Mouse (Mus musculus) testis, adult 2 months (tissue): ENCODE data around the gene Cpm. TPM values are rescaled to one million over a fixed set of nuclear protein-coding genes. Genes with fewer than 3 reads are reported as not detected.
A peak's percentile ranks its signal among the peaks of the same experiment; 100 is the strongest.

Experiments used
- H3K27ac ChIP-seq: fragments of 200-500 bp; 2 replicates; pipeline ENCODE4 v1.5.1; 2012; ENCODE audit warnings: low read depth, low read length; ENCODE audit not compliant: control insufficient read depth, insufficient read depth
- H3K27me3 ChIP-seq: fragments of 200-500 bp; 2 replicates; pipeline ENCODE4 v1.6.1; 2012; ENCODE audit warnings: mild to moderate bottlenecking, low read length, moderate library complexity; ENCODE audit not compliant: control insufficient read depth, insufficient read depth
- H3K36me3 ChIP-seq: fragments of 200-500 bp; 2 replicates; pipeline ENCODE4 v1.6.1; 2012; ENCODE audit warnings: mild to moderate bottlenecking, low read length; ENCODE audit not compliant: control insufficient read depth, insufficient read depth
- H3K4me1 ChIP-seq: fragments of 200-500 bp; 2 replicates; pipeline ENCODE4 v1.6.1; 2012; ENCODE audit warnings: low read length; ENCODE audit not compliant: control insufficient read depth, insufficient read depth
- H3K4me3 ChIP-seq: fragments of 200-500 bp; 2 replicates; pipeline ENCODE4 v1.5.1; 2012; ENCODE audit warnings: low read depth, mild to moderate bottlenecking, low read length, moderate library complexity, mixed read lengths; ENCODE audit not compliant: control insufficient read depth
- CTCF ChIP-seq: fragments of 200-500 bp; IDR thresholded peaks from 2 replicates; pipeline ENCODE4 v1.5.1; 2012; ENCODE audit warnings: low read depth, mild to moderate bottlenecking, inconsistent platforms, low read length, moderate library complexity; ENCODE audit not compliant: control insufficient read depth, insufficient read depth, insufficient replicate concordance
- POLR2A ChIP-seq: fragments of 200-500 bp; IDR thresholded peaks from 2 replicates; pipeline ENCODE4 v1.6.1; 2012; ENCODE audit warnings: low read depth, mild to moderate bottlenecking, inconsistent platforms, low read length, moderate library complexity; ENCODE audit not compliant: control insufficient read depth
- polyA plus RNA-seq: library from polyadenylated mRNA; depleted of rRNA; stranded (reverse); fragments of >200 nt; gene quantifications from 2 replicates; pipeline ENCODE4 v1.2.3, GENCODE M21; 2012

Gene Cpm
- polyA plus RNA-seq, 1 experiment = 0.77 TPM

DNA sequence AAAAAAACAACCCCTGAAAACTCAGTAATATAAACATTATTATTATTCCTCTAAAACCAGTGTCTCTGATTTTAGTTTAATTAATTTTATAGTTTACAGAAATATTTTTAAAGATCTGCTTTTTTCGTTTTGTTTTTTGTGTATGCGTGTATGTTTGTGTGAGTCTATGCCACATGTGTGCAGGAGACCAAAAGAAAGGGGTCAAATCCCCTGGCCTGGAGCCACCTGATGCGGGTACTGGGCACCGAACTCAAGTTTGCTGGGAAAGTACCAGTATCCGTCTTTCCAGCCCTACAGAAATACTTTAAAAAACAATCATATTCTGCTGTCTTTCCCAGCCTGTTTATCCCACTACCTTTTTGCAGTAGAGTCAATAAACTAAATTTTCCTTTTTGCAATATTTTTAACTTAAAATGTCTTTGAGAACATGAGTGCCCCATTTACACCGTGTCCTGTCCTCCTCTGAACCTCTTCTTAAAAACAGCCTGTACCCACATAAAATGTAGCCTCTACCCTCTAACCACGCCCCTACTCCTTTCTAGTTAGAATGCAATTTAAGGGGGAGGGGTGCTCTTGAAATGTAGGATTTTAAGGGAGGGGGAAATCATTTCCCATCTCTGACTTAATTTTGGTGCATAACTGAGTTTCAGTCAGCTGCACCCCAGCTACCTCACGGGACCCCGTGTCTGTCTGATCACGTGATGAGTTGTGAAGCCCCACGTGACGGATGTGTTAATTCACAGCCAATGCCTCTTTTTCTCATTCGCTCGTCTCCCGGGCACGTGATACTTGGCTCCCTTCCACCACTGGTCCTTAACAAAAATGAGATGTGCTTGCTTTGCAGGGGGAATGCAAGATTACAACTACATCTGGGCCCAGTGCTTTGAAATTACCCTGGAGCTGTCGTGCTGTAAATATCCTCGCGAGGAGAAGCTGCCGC, 46.1 kb downstream of the Cpm start:
- no peak overlapping the region for H3K27ac ChIP-seq
- H3K27me3 ChIP-seq = no peaks in the 10 kb centered on the region
- H3K4me3 ChIP-seq = peak overlapping the region; percentile 28; the same call in 1 of the 2 replicates
- H3K4me1 ChIP-seq = peaks cover 6% of the 10 kb centered on the region; the same call in 1 of the 2 replicates
- TF ChIP-seq CTCF (no peak), POLR2A (no peak)
- H3K36me3 ChIP-seq = no peaks in the 10 kb centered on the region

DNA sequence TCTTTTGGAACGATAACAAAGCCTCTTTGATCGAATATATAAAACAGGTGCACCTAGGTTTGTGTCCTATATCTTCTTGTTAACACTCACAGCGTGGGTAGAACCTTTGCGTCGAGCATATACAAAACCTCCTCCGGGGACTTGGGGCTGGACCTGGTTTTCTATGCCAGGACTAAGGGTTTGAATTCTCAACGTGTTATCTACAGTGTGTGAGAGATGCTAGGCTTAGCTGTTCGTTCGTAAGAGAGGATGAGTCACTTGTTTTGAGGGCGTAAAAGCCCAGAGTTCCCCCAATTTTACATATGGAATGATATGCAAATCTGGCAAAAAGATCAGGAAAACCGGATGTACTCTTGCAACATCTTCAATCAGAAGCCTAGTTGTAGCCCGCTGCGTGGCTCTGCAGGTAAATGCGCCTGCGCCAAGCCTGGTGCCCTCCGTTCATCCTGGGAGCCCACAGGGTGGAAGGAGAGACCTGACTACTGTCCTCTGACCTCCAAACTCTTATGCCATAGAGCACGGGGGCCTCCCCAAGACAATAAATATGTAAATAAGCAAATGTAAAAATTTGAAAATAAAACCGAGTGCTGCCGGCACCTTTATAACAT, 46.8 kb downstream of the Cpm start:
- TF ChIP-seq POLR2A (no peak), CTCF (no peak)
- peaks cover 6% of the 10 kb centered on the region; the same call in 1 of the 2 replicates for H3K4me1 ChIP-seq
- no peaks in the 10 kb centered on the region for H3K27me3 ChIP-seq
- no peak overlapping the region for H3K27ac ChIP-seq
- peak overlapping the region; percentile 28 for H3K4me3 ChIP-seq
- H3K36me3 ChIP-seq = no peaks in the 10 kb centered on the region

DNA sequence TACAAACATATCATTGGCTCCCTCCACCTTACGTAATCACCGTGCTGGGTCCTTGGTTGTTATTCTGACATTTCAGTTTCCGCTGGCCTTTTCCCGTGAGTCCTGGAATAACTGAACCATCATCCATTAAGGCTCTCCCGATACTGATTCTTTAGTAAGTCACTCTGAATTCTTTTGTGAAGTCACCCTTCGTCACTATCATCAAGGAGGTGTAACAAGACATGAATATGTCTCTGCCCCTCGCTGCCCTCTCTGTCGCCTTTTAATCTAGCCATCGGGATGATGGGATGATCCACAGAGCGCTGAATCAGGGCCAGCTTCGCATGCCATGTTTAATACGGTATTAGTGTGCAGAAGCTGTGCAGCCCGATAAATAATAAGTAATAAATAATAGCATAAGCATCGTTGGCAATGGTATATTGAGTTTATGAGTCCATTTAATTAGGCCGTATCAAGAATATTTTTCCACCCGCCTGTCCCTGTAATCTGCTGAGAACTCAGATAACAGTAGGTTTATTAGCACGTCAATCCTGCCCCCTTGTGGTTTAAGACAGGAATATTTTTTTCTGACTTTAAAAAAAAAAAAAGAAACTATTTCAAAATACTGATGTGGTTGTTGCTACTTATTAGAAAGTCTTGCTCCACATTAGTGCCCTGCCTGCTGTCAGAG, 47.5 kb downstream of the Cpm start:
- H3K4me3 ChIP-seq = no peak overlapping the region; the same call in 1 of the 2 replicates
- TF ChIP-seq POLR2A = no peak
- no peak for TF ChIP-seq CTCF
- no peaks in the 10 kb centered on the region for H3K27me3 ChIP-seq
- H3K36me3 ChIP-seq = no peaks in the 10 kb centered on the region
- H3K27ac ChIP-seq = no peak overlapping the region
- peaks cover 6% of the 10 kb centered on the region; the same call in 1 of the 2 replicates for H3K4me1 ChIP-seq

DNA sequence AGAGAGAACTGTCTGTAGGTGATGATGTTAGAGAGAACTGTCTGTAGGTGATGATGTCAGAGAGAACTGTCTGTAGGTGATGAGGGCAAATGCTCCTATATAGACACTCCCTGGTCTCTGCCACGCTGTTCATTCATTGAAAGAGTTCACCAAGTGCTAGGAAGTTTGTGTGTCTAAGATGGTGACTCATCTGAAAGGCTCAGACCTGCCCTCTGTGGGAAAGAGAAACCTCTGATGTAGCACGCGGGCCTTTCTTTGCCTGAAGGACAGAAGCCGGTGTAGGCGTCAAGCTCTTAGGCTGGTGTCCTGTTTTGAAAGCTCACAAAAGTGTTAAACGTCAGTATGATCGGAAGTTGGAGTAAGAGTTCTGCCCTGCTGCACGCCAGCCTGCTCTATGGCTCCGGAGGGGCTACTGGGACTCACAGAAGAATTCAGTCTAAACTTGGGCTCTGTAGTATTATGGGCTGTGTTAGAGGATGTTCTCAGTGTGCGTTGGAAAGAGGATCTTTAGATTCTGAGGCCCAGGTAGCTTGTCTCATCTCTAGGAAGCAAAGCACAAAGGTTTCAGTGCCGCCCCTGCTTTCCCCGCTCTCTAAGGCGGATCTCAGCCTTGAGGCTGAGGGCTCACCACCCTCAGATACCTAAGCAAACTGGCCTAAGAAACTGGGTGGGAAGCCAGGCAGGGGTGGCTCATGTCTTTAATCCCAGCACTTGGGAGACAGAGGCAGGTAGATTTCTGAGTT, 48.4 kb downstream of the Cpm start:
- no peak for TF ChIP-seq POLR2A
- TF ChIP-seq CTCF = no peak
- Histone ChIP-seq H3K27ac (no peak overlapping the region), H3K4me1 (peaks cover 6% of the 10 kb centered on the region; the same call in 1 of the 2 replicates), H3K4me3 (no peak overlapping the region), H3K27me3 (no peaks in the 10 kb centered on the region), H3K36me3 (no peaks in the 10 kb centered on the region)

DNA sequence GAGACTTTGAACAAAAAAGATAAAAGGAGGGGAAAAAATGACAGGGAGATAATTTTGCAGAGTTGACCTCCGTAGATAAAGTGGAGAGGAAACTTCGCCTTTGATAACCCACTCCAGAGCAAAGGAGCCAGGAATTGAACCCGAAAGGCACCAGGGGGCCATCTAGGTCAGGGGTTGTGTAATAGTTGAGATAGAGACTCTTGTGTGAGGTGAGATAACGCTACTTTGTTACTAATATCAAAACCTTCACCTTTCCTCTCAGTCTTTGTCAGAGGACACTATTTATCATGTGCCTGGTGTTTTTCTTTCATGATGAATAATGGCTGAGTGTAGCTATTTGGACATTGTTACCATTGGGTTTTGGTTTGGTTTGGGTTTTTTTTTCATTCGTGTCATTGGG, 49.1 kb downstream of the Cpm start:
- H3K27me3 ChIP-seq = no peaks in the 10 kb centered on the region
- TF ChIP-seq POLR2A (no peak), CTCF (no peak)
- no peak overlapping the region for H3K4me3 ChIP-seq
- peaks cover 6% of the 10 kb centered on the region; the same call in 1 of the 2 replicates for H3K4me1 ChIP-seq
- H3K36me3 ChIP-seq = no peaks in the 10 kb centered on the region
- no peak overlapping the region for H3K27ac ChIP-seq

DNA sequence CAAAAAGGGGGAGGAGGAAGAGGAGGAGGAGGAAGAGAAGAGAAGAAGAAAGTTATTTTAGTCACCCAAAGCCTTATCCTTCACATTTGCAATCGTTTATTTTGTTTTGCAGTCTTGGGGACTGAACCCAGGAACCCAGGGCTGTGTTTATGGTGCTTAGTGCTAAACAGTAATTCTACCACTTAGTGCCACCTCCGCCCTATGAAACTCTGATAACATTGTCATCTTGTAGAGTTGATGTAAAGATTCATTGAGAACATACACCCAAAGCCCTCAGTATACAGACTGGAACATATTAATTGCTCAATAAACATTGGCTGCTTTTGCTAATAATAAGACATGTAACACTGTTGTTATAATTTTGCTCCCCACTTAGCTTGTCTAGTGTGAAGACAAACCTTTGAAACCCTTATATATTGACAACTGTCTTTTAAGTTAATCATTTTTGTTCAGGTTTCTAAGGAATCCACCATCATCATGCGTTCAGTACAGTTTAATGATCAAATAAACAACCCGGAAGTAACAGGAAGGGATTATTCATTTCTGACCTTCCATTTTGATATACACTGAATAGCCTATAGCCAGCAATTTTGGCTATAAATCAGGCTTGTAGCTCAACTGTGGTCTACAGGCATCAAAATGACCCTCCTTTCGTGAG, 49.9 kb downstream of the Cpm start:
- Histone ChIP-seq H3K27me3 (no peaks in the 10 kb centered on the region), H3K4me1 (peaks cover 9% of the 10 kb centered on the region; the same call in 1 of the 2 replicates), H3K4me3 (no peak overlapping the region), H3K27ac (no peak overlapping the region), H3K36me3 (no peaks in the 10 kb centered on the region)
- TF ChIP-seq POLR2A (no peak), CTCF (no peak)
